Mouse (Mus musculus) C3H10T1/2 (cell line): ENCODE results near the gene Homez. TPM values are rescaled to one million over a fixed set of nuclear protein-coding genes. Genes with fewer than 3 reads are reported as not detected.

ENCODE experiments used
- polyA plus RNA-seq, 2 experiments: library from polyadenylated mRNA; unstranded; fragments of >200 nt; fragmentation: generic; extraction: Trizol; gene quantifications; one replicate each; pipeline ENCODE4 v1.2.1; 2012; ENCODE audit warnings: missing spikeins in 2 of 2

Homez gene
- 1 to 10 TPM in 1 of 2 experiments, under 1 TPM in 1; 0.33 to 2.6 TPM for polyA plus RNA-seq

DNA sequence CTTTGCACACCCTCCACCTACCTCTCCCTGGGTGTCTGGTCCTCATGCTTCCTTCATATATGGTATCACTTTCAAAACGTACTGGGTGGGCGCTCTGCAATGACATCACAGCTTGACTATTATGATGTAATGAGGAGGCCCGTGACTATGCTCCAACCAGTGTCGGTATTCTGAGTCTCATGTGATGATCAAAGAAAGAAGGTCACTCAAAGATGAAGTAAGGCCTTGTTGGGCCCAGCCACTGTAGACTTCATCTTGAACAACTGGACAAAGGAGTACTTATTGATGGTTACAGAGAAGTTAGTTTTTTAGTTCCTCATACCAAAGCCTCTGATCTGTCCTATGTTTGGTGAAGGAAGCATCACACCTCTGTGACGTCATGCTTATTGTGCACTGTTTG is at the start of gene Homez:
Gene Homez (minus strand): TSS at position 101 of the 400 bp plus-strand sequence.

DNA sequence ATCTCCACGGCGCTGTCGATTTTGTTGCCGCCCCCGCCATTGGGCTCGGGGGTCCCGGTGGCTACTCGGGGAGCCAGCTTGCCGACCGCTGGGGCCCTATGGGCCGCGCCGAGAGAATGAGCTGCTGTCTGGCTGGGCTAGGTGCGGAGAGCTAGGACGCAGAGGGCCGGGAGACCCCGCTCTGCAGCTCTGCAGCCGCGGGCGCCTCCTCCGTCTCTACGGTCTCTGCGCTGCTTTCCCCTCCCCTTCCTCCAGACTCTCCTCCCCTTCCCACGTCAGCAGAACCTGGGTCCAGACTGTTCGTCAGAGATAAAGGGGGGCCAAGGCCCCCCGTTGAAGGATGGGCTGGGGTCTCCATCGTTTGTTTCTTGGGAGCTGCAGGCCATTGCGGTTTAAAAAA is 42.1 kb upstream of the Homez start, which contains the start of gene Slc22a17:
Gene Slc22a17 (minus strand): TSS at position 247 of the 400 bp plus-strand sequence.

DNA sequence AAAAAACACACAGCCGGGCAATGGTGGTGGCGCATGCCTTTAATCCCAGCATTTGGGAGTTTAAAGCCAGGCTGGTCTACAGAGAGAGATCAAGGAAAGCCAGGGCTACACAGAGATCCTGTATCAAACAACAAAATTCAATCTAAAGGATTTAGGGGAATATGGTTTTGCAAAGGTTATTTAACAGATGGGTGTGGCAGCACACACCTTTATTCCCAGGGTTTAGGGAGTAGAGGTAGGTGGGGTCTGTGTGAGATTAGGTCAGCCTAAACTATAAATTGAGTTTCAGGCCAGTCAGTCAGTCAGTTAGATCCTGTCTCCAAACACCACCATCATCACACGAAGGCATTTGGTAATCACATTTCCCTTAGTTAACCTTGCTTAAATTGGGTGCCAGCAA is 21.4 kb upstream of the Homez start, which contains the start of gene Pabpn1:
Gene Pabpn1 (plus strand): TSS at position 301 of the 400 bp plus-strand sequence.

GRCm38 (mm10) chr14:54883154-54884021 is 12.6 kb upstream of the Homez start, which contains the start of the genes Bcl2l2 and Gm20521:
Gene Bcl2l2, plus strand, starts transcription at chr14:54883377.
Gene Gm20521, plus strand, starts transcription at chr14:54883441.

DNA sequence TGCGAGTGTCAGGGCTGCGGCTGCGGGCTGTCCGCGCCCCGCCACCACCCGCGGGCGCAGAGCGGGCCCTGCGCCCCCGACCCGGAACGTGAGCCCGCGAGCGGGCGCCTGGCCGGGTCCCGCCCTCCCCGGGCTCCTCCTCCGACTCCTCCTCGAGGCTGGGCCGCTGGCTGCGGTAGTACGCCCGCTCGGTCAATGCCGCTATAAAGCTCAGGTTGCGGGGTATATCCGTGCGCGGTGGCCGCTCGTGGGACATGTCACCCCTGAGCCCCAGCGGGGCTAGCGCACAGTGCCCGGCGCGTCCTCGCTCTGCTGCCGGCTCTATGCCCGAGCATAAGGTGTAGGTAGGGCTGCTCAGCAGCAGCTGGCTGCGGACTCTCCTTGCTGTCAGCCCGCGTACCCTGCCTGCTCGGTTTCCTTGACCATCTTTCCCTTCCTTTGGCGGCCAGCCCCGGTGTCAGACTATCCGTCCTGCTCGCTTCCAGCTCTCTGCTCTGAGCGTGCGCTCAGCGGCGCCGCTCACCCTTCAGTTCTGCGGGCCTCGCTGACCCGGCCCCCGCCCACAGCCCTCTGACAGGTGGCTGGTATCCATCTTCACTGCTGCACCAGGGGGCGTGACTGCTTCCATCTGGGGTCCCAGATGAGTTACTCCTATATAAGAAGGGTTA is 6.4 kb upstream of the Homez start, which contains the start of gene Ppp1r3e:
Gene Ppp1r3e (minus strand): TSS at position 503 of the 668 bp plus-strand sequence.

DNA sequence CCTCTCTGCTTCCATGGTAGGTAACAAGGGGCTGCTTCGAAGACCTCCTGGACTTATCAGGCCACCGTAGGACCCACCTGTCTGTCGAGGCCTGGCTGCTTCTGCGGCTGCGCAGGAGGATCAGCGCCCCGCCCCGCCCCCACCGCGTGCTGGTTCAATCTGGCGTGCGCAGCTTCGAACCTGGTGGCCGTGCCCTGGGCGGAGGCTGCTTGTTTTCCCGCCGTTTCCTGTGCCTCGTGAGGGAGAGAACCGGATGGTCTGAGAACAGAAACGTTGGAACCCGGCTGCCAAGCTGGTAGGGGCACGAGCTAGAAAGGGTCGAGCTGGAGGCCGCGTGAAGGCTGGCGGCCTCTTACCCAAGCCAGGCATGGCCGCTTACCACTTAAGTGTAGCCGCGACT is 56.8 kb downstream of the Homez start, which contains the start of gene Rnf212b:
Gene Rnf212b (plus strand): TSS at position 151 of the 400 bp plus-strand sequence.

Other genes starting within 250 kb of the Homez start
- gene Psmb11, start 249.5 kb downstream of the Homez start, polyA plus RNA-seq: under 1 TPM; 0.02 TPM
- gene Gm17606, start 230.0 kb downstream of the Homez start, polyA plus RNA-seq: not detected
- 1 to 10 TPM in 1 of 2 experiments, under 1 TPM in 1; 0.97 to 2.1 TPM for gene Cdh24, start 229.6 kb downstream of the Homez start, polyA plus RNA-seq
- gene 1700123O20Rik, start 184.7 kb downstream of the Homez start, polyA plus RNA-seq: 10 to 100 TPM in 1 of 2 experiments, 1 to 10 TPM in 1; 7.4 to 30.1 TPM
- gene Acin1, start 184.0 kb downstream of the Homez start, polyA plus RNA-seq: 10 to 100 TPM; 31.4 to 94.4 TPM
- gene Gm29776, start 172.1 kb downstream of the Homez start, polyA plus RNA-seq: under 1 TPM in 1 of 2 experiments, not detected in 1; 0.06 TPM
- gene Cebpe, start 158.8 kb downstream of the Homez start, polyA plus RNA-seq: not detected
- under 1 TPM in 1 of 2 experiments, not detected in 1; 0.01 TPM for gene Slc7a8, start 89.0 kb downstream of the Homez start, polyA plus RNA-seq
- not detected for gene Rnf212b, start 56.8 kb downstream of the Homez start, polyA plus RNA-seq
- gene Ppp1r3e, start 6.6 kb upstream of the Homez start, polyA plus RNA-seq: under 1 TPM; 0.53 to 0.73 TPM
- 10 to 100 TPM in 1 of 2 experiments, 1 to 10 TPM in 1; 2.4 to 13.8 TPM for gene Bcl2l2, start 12.4 kb upstream of the Homez start, polyA plus RNA-seq
- gene Gm20521, start 12.5 kb upstream of the Homez start, polyA plus RNA-seq: 1 to 10 TPM in 1 of 2 experiments, under 1 TPM in 1; 0.08 to 1.2 TPM
- 100 to 1,000 TPM in 1 of 2 experiments, 10 to 100 TPM in 1; 99.1 to 108 TPM for gene Pabpn1, start 21.5 kb upstream of the Homez start, polyA plus RNA-seq
- under 1 TPM; 0.01 to 0.37 TPM for gene Slc22a17, start 42.2 kb upstream of the Homez start, polyA plus RNA-seq
- under 1 TPM in 1 of 2 experiments, not detected in 1; 0.05 TPM for gene Efs, start 55.2 kb upstream of the Homez start, polyA plus RNA-seq
- gene Il25, start 61.7 kb upstream of the Homez start, polyA plus RNA-seq: not detected
- not detected for gene Cmtm5, start 65.3 kb upstream of the Homez start, polyA plus RNA-seq
- not detected for gene Myh6, start 96.0 kb upstream of the Homez start, polyA plus RNA-seq
- not detected for gene Gm17428, start 106.0 kb upstream of the Homez start, polyA plus RNA-seq
- gene Myh7, start 123.7 kb upstream of the Homez start, polyA plus RNA-seq: under 1 TPM; 0.05 to 0.07 TPM
- 10 to 100 TPM; 11.8 to 40.7 TPM for gene Ngdn, start 144.5 kb upstream of the Homez start, polyA plus RNA-seq
- under 1 TPM; 0.08 to 0.59 TPM for gene Zfhx2, start 221.4 kb upstream of the Homez start, polyA plus RNA-seq
- gene Thtpa, start 223.8 kb upstream of the Homez start, polyA plus RNA-seq: 10 to 100 TPM in 1 of 2 experiments, 1 to 10 TPM in 1; 3.1 to 11.9 TPM
- 1 to 10 TPM; 4.9 to 6.1 TPM for gene Ap1g2, start 235.6 kb upstream of the Homez start, polyA plus RNA-seq
- under 1 TPM in 1 of 2 experiments, not detected in 1; 0.01 TPM for gene Jph4, start 246.0 kb upstream of the Homez start, polyA plus RNA-seq